Mouse (Mus musculus) CH12.LX (cell line): Measurements from ENCODE around the gene 4933402D24Rik.

Source experiments
- BHLHE40 ChIP-seq: IDR thresholded peaks from 2 replicates; pipeline ENCODE4 v1.6.1; 2011; ENCODE audit warnings: mild to moderate bottlenecking, low read depth, low read length, improper control_type of control experiment
- CHD1 ChIP-seq: IDR thresholded peaks from 2 replicates; pipeline ENCODE4 v1.6.1; 2012; ENCODE audit warnings: low read depth, low read length, improper control_type of control experiment, inconsistent platforms
- CTCF ChIP-seq, 2 experiments: IDR thresholded peaks in 1 of 2; conservative IDR thresholded peaks in 1 of 2; 2 replicates each; pipeline ENCODE4 v1.5.1; 2011 to 2012; ENCODE audit warnings: low read depth in 2 of 2, low read length in 2 of 2, improper control_type of control experiment in 1 of 2, inconsistent platforms in 1 of 2, mild to moderate bottlenecking in 1 of 2, moderate library complexity in 1 of 2
- E2F4 ChIP-seq: IDR thresholded peaks from 2 replicates; pipeline ENCODE4 v1.6.1; 2011; ENCODE audit warnings: low read depth, low read length, improper control_type of control experiment; ENCODE audit not compliant: insufficient replicate concordance
- ELF1 ChIP-seq: IDR thresholded peaks from 2 replicates; pipeline ENCODE4 v1.6.1; 2014; ENCODE audit warnings: low read depth, mild to moderate bottlenecking, inconsistent platforms, low read length, improper control_type of control experiment
- EP300 ChIP-seq: IDR thresholded peaks from 2 replicates; pipeline ENCODE4 v1.6.1; 2011; ENCODE audit warnings: low read length, improper control_type of control experiment
- KAT2A ChIP-seq: IDR thresholded peaks from 2 replicates; pipeline ENCODE4 v1.6.1; 2012; ENCODE audit warnings: low read length, improper control_type of control experiment, inconsistent platforms; ENCODE audit not compliant: insufficient replicate concordance
- MAFK ChIP-seq: IDR thresholded peaks from 2 replicates; pipeline ENCODE4 v1.6.1; 2011; ENCODE audit warnings: low read length, improper control_type of control experiment; ENCODE audit not compliant: insufficient replicate concordance
- MAX ChIP-seq: IDR thresholded peaks from 2 replicates; pipeline ENCODE4 v1.6.1; 2011; ENCODE audit warnings: low read length, improper control_type of control experiment
- POLR2A ChIP-seq: IDR thresholded peaks from 2 replicates; pipeline ENCODE4 v1.6.1; 2011; ENCODE audit warnings: low read depth, mild to moderate bottlenecking, improper control_type of control experiment, low read length
- ZNF384 ChIP-seq: IDR thresholded peaks from 2 replicates; pipeline ENCODE4 v1.6.1; 2012; ENCODE audit warnings: low read depth, low read length, improper control_type of control experiment, inconsistent platforms

GRCm38 (mm10) chr1:63720161-63720560, 48.9 kb downstream of the 4933402D24Rik start:
- TF ChIP-seq ELF1 (no peak), MAFK (no peak), EP300 (no peak), POLR2A (no peak), MAX (no peak), E2F4 (no peak), CTCF (conservative IDR thresholded peaks at IDR 0.05 in 1 of 2, IDR thresholded peaks at IDR 0.05 in 1 of 2; ENCODE audit: low read depth in 2 of 2, low read length in 2 of 2) (no peak), ZNF384 (no peak), CHD1 (no peak), BHLHE40 (no peak), KAT2A (no peak)
